Mouse (Mus musculus): ENCODE results near the gene Ptma. TPM values are rescaled to one million over a fixed set of nuclear protein-coding genes. Genes with fewer than 3 reads are reported as not detected.

Gene Ptma
- polyA plus RNA-seq, 1 experiment: 672 TPM

GRCm38 (mm10) chr1:86542584-86542983 is 16.1 kb downstream of the Ptma start:
- TF ChIP-seq CTCF (IDR thresholded peaks at IDR 0.05; ENCODE audit: borderline replicate concordance, insufficient read depth, low read depth, low read length) (no peak), POLR2A (IDR thresholded peaks at IDR 0.05; ENCODE audit: borderline replicate concordance, insufficient read depth, low read length) (no peak)
- DNase-seq: no peak
- 90% methylated on average over 2 of the region's 2 CpGs for WGBS
- H3K4me3 ChIP-seq (replicated peaks; ENCODE audit: insufficient read depth, low read depth, low read length): no peak overlapping the region
- H3K27ac ChIP-seq (ENCODE audit: insufficient read depth, low read length): no peak overlapping the region
- H3K4me1 ChIP-seq (ENCODE audit: control insufficient read depth, insufficient read depth, low read length): no peaks in the 10 kb centered on the region
- H3K27me3 ChIP-seq (ENCODE audit: control insufficient read depth, insufficient read depth, low read length): no peaks in the 10 kb centered on the region

GRCm38 (mm10) chr1:86546797-86547196 is 20.3 kb downstream of the Ptma start:
- H3K27ac ChIP-seq (ENCODE audit: insufficient read depth, low read length): no peak overlapping the region
- WGBS: 29% methylated on average over 3 of the region's 3 CpGs
- H3K27me3 ChIP-seq (ENCODE audit: control insufficient read depth, insufficient read depth, low read length): no peaks in the 10 kb centered on the region
- no peaks in the 10 kb centered on the region for H3K4me1 ChIP-seq (ENCODE audit: control insufficient read depth, insufficient read depth, low read length)
- TF ChIP-seq POLR2A (IDR thresholded peaks at IDR 0.05; ENCODE audit: borderline replicate concordance, insufficient read depth, low read length) (no peak), CTCF (IDR thresholded peaks at IDR 0.05; ENCODE audit: borderline replicate concordance, insufficient read depth, low read depth, low read length) (no peak)
- no peak for DNase-seq
- H3K4me3 ChIP-seq (replicated peaks; ENCODE audit: insufficient read depth, low read depth, low read length): no peak overlapping the region

- Histone ChIP-seq H3K4me3 (replicated peaks; ENCODE audit: insufficient read depth, low read depth, low read length) (no peak overlapping the region), H3K27me3 (ENCODE audit: control insufficient read depth, insufficient read depth, low read length) (no peaks in the 10 kb centered on the region), H3K27ac (ENCODE audit: insufficient read depth, low read length) (no peak overlapping the region), H3K4me1 (ENCODE audit: control insufficient read depth, insufficient read depth, low read length) (no peaks in the 10 kb centered on the region)
- 82% methylated on average over 4 of the region's 4 CpGs for WGBS
- TF ChIP-seq CTCF (IDR thresholded peaks at IDR 0.05; ENCODE audit: borderline replicate concordance, insufficient read depth, low read depth, low read length) (no peak), POLR2A (IDR thresholded peaks at IDR 0.05; ENCODE audit: borderline replicate concordance, insufficient read depth, low read length) (no peak)
- DNase-seq: no peak
Observed at GRCm38 (mm10) chr1:86551299-86551698, 24.8 kb downstream of the Ptma start.

GRCm38 (mm10) chr1:86551877-86552276 is 25.4 kb downstream of the Ptma start:
- no peak overlapping the region for H3K4me3 ChIP-seq (replicated peaks; ENCODE audit: insufficient read depth, low read depth, low read length)
- 80% methylated on average over 2 of the region's 2 CpGs for WGBS
- H3K27me3 ChIP-seq (ENCODE audit: control insufficient read depth, insufficient read depth, low read length): no peaks in the 10 kb centered on the region
- TF ChIP-seq CTCF (IDR thresholded peaks at IDR 0.05; ENCODE audit: borderline replicate concordance, insufficient read depth, low read depth, low read length) (no peak), POLR2A (IDR thresholded peaks at IDR 0.05; ENCODE audit: borderline replicate concordance, insufficient read depth, low read length) (no peak)
- H3K4me1 ChIP-seq (ENCODE audit: control insufficient read depth, insufficient read depth, low read length): no peaks in the 10 kb centered on the region
- no peak for DNase-seq
- H3K27ac ChIP-seq (ENCODE audit: insufficient read depth, low read length): no peak overlapping the region

GRCm38 (mm10) chr1:86555665-86556064 is 29.1 kb downstream of the Ptma start:
- 84% methylated on average over 3 of the region's 3 CpGs for WGBS

GRCm38 (mm10) chr1:86557872-86558271 is 31.3 kb downstream of the Ptma start:
- no peaks in the 10 kb centered on the region for H3K4me1 ChIP-seq (ENCODE audit: control insufficient read depth, insufficient read depth, low read length)
- no peak for DNase-seq
- no peak overlapping the region for H3K27ac ChIP-seq (ENCODE audit: insufficient read depth, low read length)
- H3K4me3 ChIP-seq (replicated peaks; ENCODE audit: insufficient read depth, low read depth, low read length): no peak overlapping the region
- WGBS: 73% methylated on average over 7 of the region's 7 CpGs
- H3K27me3 ChIP-seq (ENCODE audit: control insufficient read depth, insufficient read depth, low read length): no peaks in the 10 kb centered on the region
- TF ChIP-seq POLR2A (IDR thresholded peaks at IDR 0.05; ENCODE audit: borderline replicate concordance, insufficient read depth, low read length): no peak
- TF ChIP-seq CTCF (IDR thresholded peaks at IDR 0.05; ENCODE audit: borderline replicate concordance, insufficient read depth, low read depth, low read length): no peak

More at GRCm38 (mm10) chr1:86555665-86556064, 29.1 kb downstream of the Ptma start:
- H3K27ac ChIP-seq (ENCODE audit: insufficient read depth, low read length): no peak overlapping the region
- TF ChIP-seq POLR2A (IDR thresholded peaks at IDR 0.05; ENCODE audit: borderline replicate concordance, insufficient read depth, low read length) (no peak), CTCF (IDR thresholded peaks at IDR 0.05; ENCODE audit: borderline replicate concordance, insufficient read depth, low read depth, low read length) (no peak)
- no peak overlapping the region for H3K4me3 ChIP-seq (replicated peaks; ENCODE audit: insufficient read depth, low read depth, low read length)
- no peaks in the 10 kb centered on the region for H3K27me3 ChIP-seq (ENCODE audit: control insufficient read depth, insufficient read depth, low read length)
- no peaks in the 10 kb centered on the region for H3K4me1 ChIP-seq (ENCODE audit: control insufficient read depth, insufficient read depth, low read length)
- DNase-seq: no peak

- WGBS: 91% methylated on average over 3 of the region's 3 CpGs
- no peak for DNase-seq
Observed at GRCm38 (mm10) chr1:86559232-86559631, 32.7 kb downstream of the Ptma start.

GRCm38 (mm10) chr1:86562663-86563062 is 36.1 kb downstream of the Ptma start:
- no peak for DNase-seq
- H3K27ac ChIP-seq (ENCODE audit: insufficient read depth, low read length): no peak overlapping the region
- H3K27me3 ChIP-seq (ENCODE audit: control insufficient read depth, insufficient read depth, low read length): no peaks in the 10 kb centered on the region
- WGBS: 88% methylated on average over 2 of the region's 2 CpGs
- no peak overlapping the region for H3K4me3 ChIP-seq (replicated peaks; ENCODE audit: insufficient read depth, low read depth, low read length)
- H3K4me1 ChIP-seq (ENCODE audit: control insufficient read depth, insufficient read depth, low read length): no peaks in the 10 kb centered on the region; the same call in 1 of the 2 replicates
- no peak for TF ChIP-seq CTCF (IDR thresholded peaks at IDR 0.05; ENCODE audit: borderline replicate concordance, insufficient read depth, low read depth, low read length)

More at GRCm38 (mm10) chr1:86559232-86559631, 32.7 kb downstream of the Ptma start:
- no peaks in the 10 kb centered on the region for H3K27me3 ChIP-seq (ENCODE audit: control insufficient read depth, insufficient read depth, low read length)
- no peak overlapping the region for H3K27ac ChIP-seq (ENCODE audit: insufficient read depth, low read length)
- no peaks in the 10 kb centered on the region; the same call in 1 of the 2 replicates for H3K4me1 ChIP-seq (ENCODE audit: control insufficient read depth, insufficient read depth, low read length)
- H3K4me3 ChIP-seq (replicated peaks; ENCODE audit: insufficient read depth, low read depth, low read length): no peak overlapping the region
- TF ChIP-seq CTCF (IDR thresholded peaks at IDR 0.05; ENCODE audit: borderline replicate concordance, insufficient read depth, low read depth, low read length) (no peak), POLR2A (IDR thresholded peaks at IDR 0.05; ENCODE audit: borderline replicate concordance, insufficient read depth, low read length) (no peak)

Data from cerebellum, adult 2 months (tissue).